Mouse (Mus musculus) stomach, postnatal 0 days (tissue): ENCODE measurements around the gene Loxl3.

ENCODE experiments used
- CTCF ChIP-seq: IDR thresholded peaks from 2 replicates; pipeline ENCODE4 v1.5.1; 2016; ENCODE audit warnings: antibody characterized with exemption, low read depth, mild to moderate bottlenecking, moderate library complexity
- EP300 ChIP-seq: optimal IDR thresholded peaks from 2 replicates; pipeline ENCODE3; 2016; ENCODE audit warnings: antibody characterized with exemption

- no peak for TF ChIP-seq CTCF
- no peak for TF ChIP-seq EP300
Observed at GRCm38 (mm10) chr6:83025221-83025620, 8.8 kb upstream of the Loxl3 start.
